Mouse (Mus musculus): ENCODE results near the gene 1500011B03Rik. TPM values are rescaled to one million over a fixed set of nuclear protein-coding genes. Genes with fewer than 3 reads are reported as not detected.

1500011B03Rik gene
- total and polyA plus RNA-seq, 2 experiments from 2014 or later = 31.3 to 37.2 TPM

GRCm38 (mm10) chr5:114759536-114760090 is 63.7 kb downstream of the 1500011B03Rik start:
- ATAC-seq (ENCODE audit: insufficient read depth, low read depth) = no peak
- no peak for TF ChIP-seq CTCF (IDR thresholded peaks at IDR 0.05; ENCODE audit: low read depth)
- TF ChIP-seq EP300 (IDR thresholded peaks at IDR 0.05; ENCODE audit: low read depth) = no peak
- no peak for DNase-seq (ENCODE audit: low spot score)
- H3K9me3 ChIP-seq (replicated peaks; ENCODE audit: control insufficient read depth, low read length) = no peaks in the 10 kb centered on the region
- H3K9ac ChIP-seq (replicated peaks; ENCODE audit: low read depth, low read length) = no peak overlapping the region
- no peaks in the 10 kb centered on the region for H3K27me3 ChIP-seq (ENCODE audit: control insufficient read depth, insufficient read depth, low read length)
- H3K4me1 ChIP-seq (ENCODE audit: control insufficient read depth, insufficient read depth) = no peaks in the 10 kb centered on the region
- no peak overlapping the region for H3K4me2 ChIP-seq (ENCODE audit: low read depth, low read length)
- no peak overlapping the region for H3K4me3 ChIP-seq (ENCODE audit: low read depth, low read length)
- 91% methylated on average over 5 of the region's 5 CpGs for WGBS
- H3K27ac ChIP-seq (ENCODE audit: low read depth) = no peak overlapping the region
- H3K36me3 ChIP-seq (replicated peaks; ENCODE audit: control insufficient read depth, insufficient read depth, low read length) = peaks cover 96% of the 10 kb centered on the region

Small RNA genes lying within 50 kb of the gene (microRNA-seq; reads per million reads assigned to microRNA genes)
- gene Mir6240 = 5.4 reads per million, percentile 22 among the genes with 10 or more reads in this experiment

Other genes with a start within 250 kb of the 1500011B03Rik start
- 2.3 and 3.4 TPM in 2 replicates for gene Trpv4, start 165.0 kb downstream of the 1500011B03Rik start, total RNA-seq (2014; rRNA removed; ENCODE audit: low replicate concordance)
- gene Trpv4, start 165.0 kb downstream of the 1500011B03Rik start, polyA plus RNA-seq (2015; fragmentation: Nextera tagmentation; extraction: Ambion mirVana) = 0.87 and 0.93 TPM in 2 replicates
- gene Gltp, start 132.5 kb downstream of the 1500011B03Rik start, total RNA-seq (2014; rRNA removed; ENCODE audit: low replicate concordance) = 26.2 and 45.3 TPM in 2 replicates
- gene Gltp, start 132.5 kb downstream of the 1500011B03Rik start, polyA plus RNA-seq (2015; fragmentation: Nextera tagmentation; extraction: Ambion mirVana) = 32.0 TPM in 2 replicates
- gene Tchp, start 115.7 kb downstream of the 1500011B03Rik start, total RNA-seq (2014; rRNA removed; ENCODE audit: low replicate concordance) = 0.50 and 1.6 TPM in 2 replicates
- 4.4 and 5.8 TPM in 2 replicates for gene Tchp, start 115.7 kb downstream of the 1500011B03Rik start, polyA plus RNA-seq (2015; fragmentation: Nextera tagmentation; extraction: Ambion mirVana)
- gene Ankrd13a, start 48.8 kb downstream of the 1500011B03Rik start, total RNA-seq (2014; rRNA removed; ENCODE audit: low replicate concordance) = 42.8 and 43.8 TPM in 2 replicates
- 19.7 and 23.8 TPM in 2 replicates for gene Ankrd13a, start 48.8 kb downstream of the 1500011B03Rik start, polyA plus RNA-seq (2015; fragmentation: Nextera tagmentation; extraction: Ambion mirVana)
- gene Git2, start 48.0 kb downstream of the 1500011B03Rik start, total RNA-seq (2014; rRNA removed; ENCODE audit: low replicate concordance) = 37.7 and 53.3 TPM in 2 replicates
- gene Git2, start 48.0 kb downstream of the 1500011B03Rik start, polyA plus RNA-seq (2015; fragmentation: Nextera tagmentation; extraction: Ambion mirVana) = 21.1 and 21.5 TPM in 2 replicates
- gene 4930519G04Rik, start 30.2 kb upstream of the 1500011B03Rik start, total RNA-seq (2014; rRNA removed; ENCODE audit: low replicate concordance) = not detected in 2 replicates
- not detected in 2 replicates for gene 4930519G04Rik, start 30.2 kb upstream of the 1500011B03Rik start, polyA plus RNA-seq (2015; fragmentation: Nextera tagmentation; extraction: Ambion mirVana)
- not detected in 2 replicates for gene Gm9936, start 35.2 kb upstream of the 1500011B03Rik start, total RNA-seq (2014; rRNA removed; ENCODE audit: low replicate concordance)
- gene Gm9936, start 35.2 kb upstream of the 1500011B03Rik start, polyA plus RNA-seq (2015; fragmentation: Nextera tagmentation; extraction: Ambion mirVana) = not detected in 2 replicates
- 11.4 and 14.9 TPM in 2 replicates for gene Oasl2, start 73.5 kb upstream of the 1500011B03Rik start, total RNA-seq (2014; rRNA removed; ENCODE audit: low replicate concordance)
- gene Oasl2, start 73.5 kb upstream of the 1500011B03Rik start, polyA plus RNA-seq (2015; fragmentation: Nextera tagmentation; extraction: Ambion mirVana) = 6.5 and 9.2 TPM in 2 replicates
- 5.6 and 9.4 TPM in 2 replicates for gene Oasl1, start 99.8 kb upstream of the 1500011B03Rik start, total RNA-seq (2014; rRNA removed; ENCODE audit: low replicate concordance)
- 0.68 and 0.69 TPM in 2 replicates for gene Oasl1, start 99.8 kb upstream of the 1500011B03Rik start, polyA plus RNA-seq (2015; fragmentation: Nextera tagmentation; extraction: Ambion mirVana)
- gene 2210016L21Rik, start 118.7 kb upstream of the 1500011B03Rik start, total RNA-seq (2014; rRNA removed; ENCODE audit: low replicate concordance) = 7.3 and 16.0 TPM in 2 replicates
- gene 2210016L21Rik, start 118.7 kb upstream of the 1500011B03Rik start, polyA plus RNA-seq (2015; fragmentation: Nextera tagmentation; extraction: Ambion mirVana) = 32.2 and 32.6 TPM in 2 replicates
- gene Hnf1a, start 147.6 kb upstream of the 1500011B03Rik start, total RNA-seq (2014; rRNA removed; ENCODE audit: low replicate concordance) = not detected in 2 replicates
- gene Hnf1a, start 147.6 kb upstream of the 1500011B03Rik start, polyA plus RNA-seq (2015; fragmentation: Nextera tagmentation; extraction: Ambion mirVana) = not detected in 2 replicates
- gene Sppl3, start 187.7 kb upstream of the 1500011B03Rik start, total RNA-seq (2014; rRNA removed; ENCODE audit: low replicate concordance) = 65.6 and 68.7 TPM in 2 replicates
- 6.8 and 7.2 TPM in 2 replicates for gene Sppl3, start 187.7 kb upstream of the 1500011B03Rik start, polyA plus RNA-seq (2015; fragmentation: Nextera tagmentation; extraction: Ambion mirVana)

Data from heart, postnatal 0 days (tissue).